Mouse (Mus musculus) cortical plate, adult 2 months (tissue): ENCODE measurements around the gene Sik2. TPM values are rescaled to one million over a fixed set of nuclear protein-coding genes. Genes with fewer than 3 reads are reported as not detected.

Source experiments
- H3K27ac ChIP-seq: fragments of 200-500 bp; 2 replicates; pipeline ENCODE4 v1.5.1; 2012; ENCODE audit warnings: low read length, control low read depth, inconsistent platforms; ENCODE audit not compliant: insufficient read depth
- H3K4me1 ChIP-seq: fragments of 200-500 bp; 2 replicates; pipeline ENCODE4 v1.6.1; 2011; ENCODE audit warnings: low read length; ENCODE audit not compliant: control insufficient read depth, insufficient read depth
- H3K4me3 ChIP-seq: fragments of 200-500 bp; 2 replicates; pipeline ENCODE4 v1.5.1; 2011; ENCODE audit warnings: mild to moderate bottlenecking, low read length, control low read depth; ENCODE audit not compliant: insufficient read depth
- CTCF ChIP-seq: fragments of 200-500 bp; IDR thresholded peaks from 2 replicates; pipeline ENCODE4 v1.5.1; 2011; ENCODE audit warnings: mild to moderate bottlenecking, control low read depth, low read length; ENCODE audit not compliant: insufficient read depth; ENCODE audit errors: extremely low read depth
- POLR2A ChIP-seq: fragments of 200-500 bp; IDR thresholded peaks from 2 replicates; pipeline ENCODE4 v1.6.1; 2011; ENCODE audit warnings: mild to moderate bottlenecking, low read length, control low read depth; ENCODE audit not compliant: insufficient read depth; ENCODE audit errors: extremely low read depth
- polyA plus RNA-seq: library from polyadenylated mRNA; depleted of rRNA; stranded (reverse); fragments of >200 nt; gene quantifications from 2 replicates; pipeline ENCODE4 v1.2.3, GENCODE M21; 2012

Sik2 gene
- polyA plus RNA-seq, 1 experiment, result 21.6 TPM

DNA sequence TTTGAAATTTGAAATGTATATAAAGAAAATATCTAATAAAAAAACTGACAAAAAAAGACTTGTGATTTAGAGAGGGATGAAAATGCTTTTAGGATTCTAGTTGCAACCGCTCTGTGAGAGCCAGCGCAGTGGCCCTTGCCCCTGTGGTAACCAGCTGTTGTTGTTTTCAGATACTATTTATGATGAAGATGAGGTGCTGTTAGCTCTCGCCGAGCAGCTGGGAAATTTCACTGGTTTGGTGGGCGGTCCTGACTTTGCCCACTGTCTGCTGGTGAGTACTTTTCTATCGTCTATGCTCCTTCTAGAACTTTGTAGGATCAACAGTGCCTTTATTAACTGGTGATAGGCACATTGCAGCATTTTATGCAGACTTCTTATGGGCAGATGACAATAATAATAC is 150.2 kb downstream of the Sik2 start:
- no peak overlapping the region for H3K4me3 ChIP-seq
- TF ChIP-seq CTCF, result no peak
- TF ChIP-seq POLR2A, result no peak
- H3K27ac ChIP-seq, result no peak overlapping the region
- H3K4me1 ChIP-seq, result no peaks in the 10 kb centered on the region

DNA sequence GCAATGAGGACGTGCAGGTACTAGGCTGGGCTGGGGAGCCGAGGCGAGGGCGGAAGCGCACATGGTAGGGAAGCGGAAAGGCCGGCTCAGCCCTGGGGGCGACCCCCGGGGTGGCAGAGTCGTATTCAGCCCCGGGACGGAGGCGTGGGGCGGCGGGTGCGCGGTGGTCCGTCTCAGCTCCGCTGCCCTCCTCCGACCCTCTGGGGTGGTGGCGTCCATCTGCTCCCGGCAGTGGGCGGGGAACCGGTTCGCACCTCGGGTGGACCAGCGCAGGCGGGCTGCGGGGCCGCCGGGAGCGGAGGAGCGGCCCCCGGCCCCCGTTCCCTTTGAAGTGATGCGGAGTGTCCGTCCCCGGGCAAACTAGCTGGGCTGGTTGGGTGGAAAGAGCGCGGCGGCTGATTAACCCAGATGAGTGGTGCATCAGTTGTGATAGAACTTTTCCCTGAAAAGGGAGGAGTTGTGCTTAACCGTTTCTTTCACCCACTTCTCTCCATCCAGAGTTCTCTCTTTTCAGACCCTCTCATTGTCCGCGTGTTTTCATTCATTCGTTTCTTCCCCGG is 151.7 kb downstream of the Sik2 start:
- TF ChIP-seq POLR2A (no peak), CTCF (no peak)
- H3K4me3 ChIP-seq, result peak overlapping the region; percentile 82
- H3K4me1 ChIP-seq, result no peaks in the 10 kb centered on the region
- no peak overlapping the region for H3K27ac ChIP-seq

DNA sequence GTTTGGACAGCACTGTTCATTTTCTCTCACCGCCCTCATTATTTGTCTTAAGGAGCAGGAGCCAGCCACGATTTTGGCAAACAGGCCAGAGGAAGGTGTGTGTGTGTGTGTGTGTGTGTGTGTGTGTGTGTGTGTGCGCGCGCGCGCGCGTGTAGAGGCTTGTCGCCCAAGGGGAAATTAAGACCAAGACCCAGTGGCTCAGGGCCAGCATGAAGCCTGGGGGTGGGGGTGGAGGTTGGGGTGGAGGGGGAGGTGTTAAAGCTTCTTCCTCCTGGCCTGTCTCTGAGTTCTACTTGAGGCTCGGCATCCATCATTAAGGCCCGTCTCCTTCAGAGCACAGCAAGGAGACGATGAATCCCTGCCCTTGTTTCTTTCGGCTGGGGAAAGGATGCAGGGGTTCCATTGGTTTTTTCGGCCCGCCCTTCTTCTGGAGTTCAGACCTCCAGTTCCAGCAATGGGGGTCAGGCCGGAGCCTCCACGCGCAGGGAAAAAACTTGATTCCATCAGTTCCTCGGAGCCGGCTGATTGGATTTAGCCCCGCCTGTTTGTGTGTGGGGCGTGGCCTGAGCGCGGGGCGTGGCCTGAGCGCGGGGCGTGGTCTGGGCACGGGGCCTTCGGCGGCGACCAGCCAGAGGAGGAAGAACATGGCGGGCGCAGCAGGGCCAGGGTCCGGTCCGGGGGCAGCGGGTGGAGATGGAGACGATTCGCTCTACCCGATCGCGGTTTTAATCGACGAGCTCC is 152.4 kb downstream of the Sik2 start:
- TF ChIP-seq CTCF (no peak), POLR2A (peak; percentile 41; the same call in 1 of the 2 replicates)
- Histone ChIP-seq H3K4me3 (peak overlapping the region; percentile 82), H3K27ac (no peak overlapping the region), H3K4me1 (no peaks in the 10 kb centered on the region)

DNA sequence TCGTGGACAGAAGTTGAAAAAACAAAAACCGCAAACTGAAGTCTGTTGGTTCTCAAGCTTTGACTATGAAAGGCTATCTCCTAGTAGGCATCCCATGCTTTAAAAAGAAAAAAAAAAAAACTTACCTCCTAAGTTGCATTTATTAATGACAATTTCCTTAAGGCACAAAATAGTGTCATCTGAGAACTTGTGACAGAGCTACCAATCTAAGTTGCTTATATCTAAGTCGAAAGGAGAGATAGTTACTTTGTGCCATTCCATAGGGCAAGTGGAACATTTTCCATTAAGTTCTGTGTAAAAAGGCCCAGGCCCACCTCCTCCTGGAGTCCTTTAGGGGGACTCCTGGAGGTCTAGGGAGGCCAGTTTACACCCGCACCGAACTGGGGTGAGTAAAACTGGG is 153.1 kb downstream of the Sik2 start:
- no peak overlapping the region; the same call in 1 of the 2 replicates for H3K4me3 ChIP-seq

DNA sequence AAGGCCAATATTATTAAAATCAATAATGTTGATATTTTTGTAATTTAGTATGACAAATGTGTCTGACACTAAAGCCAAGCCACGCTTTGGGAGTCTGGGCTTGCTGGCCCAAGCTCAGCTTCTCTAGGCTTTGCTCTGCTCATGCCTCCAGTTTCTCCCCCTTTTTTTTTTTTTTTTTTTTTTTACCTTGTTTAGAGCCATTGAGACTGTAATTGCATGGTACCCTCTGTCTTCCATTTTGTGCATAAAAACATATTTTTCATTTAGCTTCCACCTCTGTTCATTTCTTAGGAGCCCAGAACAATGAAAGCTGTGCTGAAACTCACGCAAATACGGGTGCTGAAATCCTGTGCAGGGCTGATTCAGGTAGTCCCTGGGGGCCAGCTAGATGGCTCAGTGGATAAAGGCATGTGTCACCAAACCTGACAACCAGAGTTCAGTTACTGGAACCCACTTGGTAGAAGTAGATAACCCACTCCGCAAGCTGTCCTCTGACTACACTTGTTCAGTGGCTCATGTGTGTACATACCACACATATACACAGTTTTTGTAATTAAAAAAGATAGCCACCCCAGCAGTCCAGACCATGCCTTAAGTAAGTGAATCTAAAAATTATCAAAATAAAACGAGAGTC is 153.6 kb downstream of the Sik2 start:
- no peak for TF ChIP-seq POLR2A
- TF ChIP-seq CTCF, result no peak
- Histone ChIP-seq H3K4me1 (no peaks in the 10 kb centered on the region), H3K4me3 (no peak overlapping the region), H3K27ac (no peak overlapping the region)

More for the DNA sequence above, 153.1 kb downstream of the Sik2 start:
- Histone ChIP-seq H3K4me1 (no peaks in the 10 kb centered on the region), H3K27ac (no peak overlapping the region)
- TF ChIP-seq POLR2A, result no peak
- no peak for TF ChIP-seq CTCF

DNA sequence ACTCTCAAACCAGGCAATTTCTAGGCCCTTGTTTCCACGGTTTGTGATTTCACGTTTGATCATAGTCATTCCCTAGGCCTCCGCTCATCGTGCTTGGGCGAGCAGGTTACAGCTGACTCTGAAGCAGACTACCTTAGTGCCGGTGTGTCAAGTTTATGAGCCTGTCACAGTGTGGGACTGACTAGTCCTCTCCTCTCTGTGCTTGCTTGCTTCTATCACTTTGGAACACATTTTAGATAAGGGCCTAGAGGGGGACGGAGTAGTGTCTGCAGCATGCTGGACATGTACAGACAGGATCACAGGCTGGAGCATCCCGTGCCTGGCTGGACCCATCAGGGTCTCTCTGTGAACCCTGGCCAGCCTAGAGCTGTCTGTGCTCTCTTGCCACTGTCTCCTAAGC is 154.5 kb downstream of the Sik2 start:
- H3K4me1 ChIP-seq, result peaks cover 2% of the 10 kb centered on the region; the same call in 1 of the 2 replicates
- H3K4me3 ChIP-seq, result no peak overlapping the region
- no peak overlapping the region for H3K27ac ChIP-seq
- TF ChIP-seq POLR2A (no peak), CTCF (no peak)

DNA sequence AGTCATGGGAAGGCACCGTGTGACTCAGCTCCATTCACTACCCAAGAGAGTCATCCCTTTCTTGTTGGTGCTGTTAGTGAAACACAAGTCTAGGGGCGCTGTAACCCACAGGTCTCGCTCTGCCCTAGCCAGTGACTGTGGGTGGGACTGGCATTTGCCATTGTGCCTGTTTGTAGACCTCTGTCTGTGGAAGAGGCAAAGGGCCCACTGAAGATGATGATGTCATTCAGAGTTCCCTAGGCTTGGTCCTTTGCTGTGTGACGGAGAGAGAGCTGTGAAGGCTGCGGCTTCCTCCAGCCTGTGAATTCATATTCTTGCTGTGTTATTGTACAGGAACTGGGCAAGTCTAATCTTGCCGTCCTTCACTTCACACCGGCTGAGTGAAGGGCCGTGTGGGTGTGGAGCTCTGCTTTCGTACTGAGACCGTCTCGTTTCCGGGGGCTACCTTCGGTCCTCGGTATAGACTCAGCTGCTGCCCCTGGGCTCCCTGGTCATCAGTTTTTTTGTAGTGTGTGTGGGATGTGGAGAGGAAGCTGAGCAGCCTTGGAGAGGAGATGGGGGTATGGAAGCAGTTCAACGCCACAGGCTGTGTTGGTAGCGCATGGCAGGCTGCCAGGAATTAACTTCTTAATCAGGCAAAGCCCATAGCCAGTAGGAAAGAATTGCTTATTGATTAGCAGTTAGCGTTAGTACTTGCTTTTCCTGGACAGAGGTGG is 156.1 kb downstream of the Sik2 start:
- Histone ChIP-seq H3K4me1 (peaks cover 2% of the 10 kb centered on the region; the same call in 1 of the 2 replicates), H3K4me3 (no peak overlapping the region)
- TF ChIP-seq POLR2A (no peak), CTCF (no peak)

DNA sequence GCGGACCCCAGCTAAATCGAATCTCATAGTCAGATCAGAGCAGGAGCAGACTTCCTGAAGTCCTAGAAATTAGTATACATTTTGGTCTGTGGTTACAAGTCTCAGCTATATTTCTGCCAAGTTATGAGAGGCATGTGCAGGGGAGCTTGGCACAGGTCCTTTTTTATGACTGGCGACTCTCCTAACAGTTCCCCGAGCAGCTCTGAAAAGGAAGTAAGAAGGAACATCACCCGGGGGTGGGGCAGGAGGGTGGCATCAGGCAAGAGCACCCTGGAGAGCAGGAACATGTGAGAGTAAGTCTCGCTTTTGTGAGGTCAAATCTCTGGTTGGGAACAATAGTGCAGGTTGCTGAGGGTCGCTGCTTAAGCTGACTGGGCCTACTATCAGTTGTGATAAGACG is 158.2 kb downstream of the Sik2 start:
- H3K4me1 ChIP-seq, result peaks cover 2% of the 10 kb centered on the region; the same call in 1 of the 2 replicates
- H3K4me3 ChIP-seq, result no peak overlapping the region
- H3K27ac ChIP-seq, result no peak overlapping the region
- TF ChIP-seq CTCF, result no peak
- no peak for TF ChIP-seq POLR2A

More for the DNA sequence above, 156.1 kb downstream of the Sik2 start:
- no peak overlapping the region for H3K27ac ChIP-seq

DNA sequence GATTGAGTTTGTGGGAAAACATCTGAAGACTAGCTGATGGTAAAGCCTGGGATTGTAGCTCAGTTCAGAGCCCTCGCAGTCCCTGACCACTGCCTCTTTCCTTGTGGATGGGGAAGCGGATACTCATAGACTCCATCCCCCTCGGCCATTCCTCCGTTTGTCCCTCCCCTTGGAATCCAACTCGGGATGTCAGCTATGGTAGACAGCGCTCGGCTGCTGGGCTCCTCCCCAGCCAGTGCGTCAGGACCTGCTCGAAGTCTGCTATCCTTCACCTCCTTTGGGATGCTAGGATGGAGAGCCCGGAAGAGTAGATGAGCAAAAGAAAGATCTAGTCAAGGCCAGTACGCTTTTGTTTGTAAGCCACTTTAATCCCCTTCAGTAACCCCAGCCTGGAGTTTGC is 158.6 kb downstream of the Sik2 start:
- no peak for TF ChIP-seq CTCF
- no peak for TF ChIP-seq POLR2A
- Histone ChIP-seq H3K4me1 (peaks cover 2% of the 10 kb centered on the region; the same call in 1 of the 2 replicates), H3K27ac (no peak overlapping the region), H3K4me3 (no peak overlapping the region)
